Mouse (Mus musculus): ENCODE measurements around the gene Wbp11. TPM values are rescaled to one million over a fixed set of nuclear protein-coding genes. Genes with fewer than 3 reads are reported as not detected.

Wbp11 gene
- polyA plus RNA-seq, 1 experiment: 72.3 TPM

DNA sequence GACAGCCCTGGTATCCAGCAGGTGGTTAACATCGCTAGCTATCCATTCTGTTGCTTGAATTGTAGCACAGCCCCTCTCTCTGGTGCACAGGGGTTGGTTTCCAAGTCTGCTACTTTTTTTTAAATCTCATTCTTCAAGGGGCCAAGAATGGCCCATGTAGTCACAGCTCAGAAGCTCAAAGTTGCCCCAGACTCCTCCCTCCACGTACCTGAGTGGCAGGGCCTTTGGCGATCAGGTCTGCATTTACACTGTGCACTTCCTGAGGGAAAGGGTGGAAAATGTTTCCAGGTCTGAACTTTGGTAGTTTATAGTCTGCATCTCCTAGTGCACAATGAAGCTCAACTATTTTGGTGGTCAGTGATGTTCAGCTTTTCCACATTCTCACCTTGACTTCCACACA, 19.2 kb upstream of the Wbp11 start:
- no peak overlapping the region for H3K4me3 ChIP-seq (ENCODE audit: control insufficient read depth, insufficient read depth, low read length)
- 98% methylated on average over 3 of the region's 3 CpGs for WGBS
- H3K36me3 ChIP-seq (ENCODE audit: control insufficient read depth, insufficient read depth, low read length): no peaks in the 10 kb centered on the region
- H3K4me1 ChIP-seq (replicated peaks; ENCODE audit: control insufficient read depth, insufficient read depth, low read length): peaks cover 17% of the 10 kb centered on the region
- H3K27me3 ChIP-seq (ENCODE audit: control insufficient read depth, insufficient read depth, low read length): no peaks in the 10 kb centered on the region
- no peak overlapping the region for H3K27ac ChIP-seq (ENCODE audit: control insufficient read depth, insufficient read depth, low read length)
- DNase-seq: no peak
- TF ChIP-seq POLR2A (IDR thresholded peaks at IDR 0.05; ENCODE audit: control insufficient read depth, extremely low read depth, insufficient read depth, low read length, poor library complexity) (no peak), CTCF (IDR thresholded peaks at IDR 0.05; ENCODE audit: borderline replicate concordance, control insufficient read depth, extremely low read depth, insufficient read depth, low read length, poor library complexity) (no peak)

- no peaks in the 10 kb centered on the region for H3K27me3 ChIP-seq (ENCODE audit: control insufficient read depth, insufficient read depth, low read length)
- whole genome bisulfite sequencing: 93% methylated on average over 5 of the region's 5 CpGs
- no peak overlapping the region for H3K27ac ChIP-seq (ENCODE audit: control insufficient read depth, insufficient read depth, low read length)
- no peaks in the 10 kb centered on the region for H3K36me3 ChIP-seq (ENCODE audit: control insufficient read depth, insufficient read depth, low read length)
- no peak overlapping the region for H3K4me3 ChIP-seq (ENCODE audit: control insufficient read depth, insufficient read depth, low read length)
- peaks cover 11% of the 10 kb centered on the region for H3K4me1 ChIP-seq (replicated peaks; ENCODE audit: control insufficient read depth, insufficient read depth, low read length)
- no peak for TF ChIP-seq CTCF (IDR thresholded peaks at IDR 0.05; ENCODE audit: borderline replicate concordance, control insufficient read depth, extremely low read depth, insufficient read depth, low read length, poor library complexity)
- TF ChIP-seq POLR2A (IDR thresholded peaks at IDR 0.05; ENCODE audit: control insufficient read depth, extremely low read depth, insufficient read depth, low read length, poor library complexity): no peak
- DNase-seq: no peak
Measured at GRCm38 (mm10) chr6:136845706-136846480, 17.9 kb upstream of the Wbp11 start.

DNA sequence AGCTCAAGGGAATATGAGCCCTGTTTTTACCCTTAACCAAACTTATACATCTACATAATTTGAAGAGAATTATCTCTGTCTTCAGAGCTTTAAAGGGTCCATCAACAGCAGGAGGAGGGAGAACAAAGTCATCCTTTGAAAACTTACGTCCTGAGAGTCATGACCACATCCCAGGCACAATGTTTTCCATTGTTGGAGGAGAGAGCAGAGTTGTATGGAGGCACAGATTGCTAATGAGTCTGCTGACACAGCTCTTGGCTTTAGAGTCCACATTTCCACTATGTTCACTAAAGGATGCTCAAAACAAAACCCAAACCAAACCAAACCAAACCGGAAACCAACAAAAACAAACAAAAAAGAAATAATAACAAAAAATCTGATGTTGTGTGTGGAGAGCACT, 16.9 kb upstream of the Wbp11 start:
- no peak overlapping the region for H3K4me3 ChIP-seq (ENCODE audit: control insufficient read depth, insufficient read depth, low read length)
- no peaks in the 10 kb centered on the region for H3K27me3 ChIP-seq (ENCODE audit: control insufficient read depth, insufficient read depth, low read length)
- H3K27ac ChIP-seq (ENCODE audit: control insufficient read depth, insufficient read depth, low read length): no peak overlapping the region
- TF ChIP-seq CTCF (IDR thresholded peaks at IDR 0.05; ENCODE audit: borderline replicate concordance, control insufficient read depth, extremely low read depth, insufficient read depth, low read length, poor library complexity): no peak
- TF ChIP-seq POLR2A (IDR thresholded peaks at IDR 0.05; ENCODE audit: control insufficient read depth, extremely low read depth, insufficient read depth, low read length, poor library complexity): no peak
- H3K4me1 ChIP-seq (replicated peaks; ENCODE audit: control insufficient read depth, insufficient read depth, low read length): peaks cover 5% of the 10 kb centered on the region
- WGBS: 96% methylated on average over 2 of the region's 2 CpGs
- no peak for DNase-seq
- H3K36me3 ChIP-seq (ENCODE audit: control insufficient read depth, insufficient read depth, low read length): no peaks in the 10 kb centered on the region

GRCm38 (mm10) chr6:136837323-136837722, 9.3 kb upstream of the Wbp11 start:
- Histone ChIP-seq H3K36me3 (ENCODE audit: control insufficient read depth, insufficient read depth, low read length) (no peaks in the 10 kb centered on the region), H3K27ac (ENCODE audit: control insufficient read depth, insufficient read depth, low read length) (no peak overlapping the region), H3K4me3 (ENCODE audit: control insufficient read depth, insufficient read depth, low read length) (no peak overlapping the region), H3K4me1 (replicated peaks; ENCODE audit: control insufficient read depth, insufficient read depth, low read length) (0 out of 2 replicates have a peak, but pooled peaks cover 2% of the 10 kb centered on the region), H3K27me3 (ENCODE audit: control insufficient read depth, insufficient read depth, low read length) (no peaks in the 10 kb centered on the region)
- 93% methylated on average over 3 of the region's 3 CpGs for WGBS
- TF ChIP-seq CTCF (IDR thresholded peaks at IDR 0.05; ENCODE audit: borderline replicate concordance, control insufficient read depth, extremely low read depth, insufficient read depth, low read length, poor library complexity) (no peak), POLR2A (IDR thresholded peaks at IDR 0.05; ENCODE audit: control insufficient read depth, extremely low read depth, insufficient read depth, low read length, poor library complexity) (no peak)
- DNase-seq: no peak

- Histone ChIP-seq H3K27ac (ENCODE audit: control insufficient read depth, insufficient read depth, low read length) (no peak within 1 kb of the TSS), H3K4me1 (replicated peaks; ENCODE audit: control insufficient read depth, insufficient read depth, low read length) (peaks cover 15% of the 10 kb centered on the region), H3K36me3 (ENCODE audit: control insufficient read depth, insufficient read depth, low read length) (no peaks in the 10 kb centered on the region), H3K4me3 (ENCODE audit: control insufficient read depth, insufficient read depth, low read length) (no peak within 1 kb of the TSS), H3K27me3 (ENCODE audit: control insufficient read depth, insufficient read depth, low read length) (no peaks in the 10 kb centered on the region)
- no peak for DNase-seq
- WGBS: 90% methylated on average over 4 of the region's 4 CpGs
- no peak for TF ChIP-seq CTCF (IDR thresholded peaks at IDR 0.05; ENCODE audit: borderline replicate concordance, control insufficient read depth, extremely low read depth, insufficient read depth, low read length, poor library complexity)
- no peak for TF ChIP-seq POLR2A (IDR thresholded peaks at IDR 0.05; ENCODE audit: control insufficient read depth, extremely low read depth, insufficient read depth, low read length, poor library complexity)
Measured at GRCm38 (mm10) chr6:136835352-136835751, 7.3 kb upstream of the Wbp11 start, which contains the start of gene Smco3. Smco3 (minus strand) TSS chr6:136835452.

GRCm38 (mm10) chr6:136831712-136832111, 3.7 kb upstream of the Wbp11 start:
- peak overlapping the region; percentile 60 for H3K27ac ChIP-seq (ENCODE audit: control insufficient read depth, insufficient read depth, low read length)
- WGBS: 8% methylated on average over 5 of the region's 5 CpGs

More at GRCm38 (mm10) chr6:136831712-136832111, 3.7 kb upstream of the Wbp11 start:
- Histone ChIP-seq H3K36me3 (ENCODE audit: control insufficient read depth, insufficient read depth, low read length) (no peaks in the 10 kb centered on the region), H3K4me3 (ENCODE audit: control insufficient read depth, insufficient read depth, low read length) (no peak overlapping the region), H3K27me3 (ENCODE audit: control insufficient read depth, insufficient read depth, low read length) (no peaks in the 10 kb centered on the region), H3K4me1 (replicated peaks; ENCODE audit: control insufficient read depth, insufficient read depth, low read length) (peaks cover 15% of the 10 kb centered on the region)
- DNase-seq: peak; percentile 43
- TF ChIP-seq CTCF (IDR thresholded peaks at IDR 0.05; ENCODE audit: borderline replicate concordance, control insufficient read depth, extremely low read depth, insufficient read depth, low read length, poor library complexity): no peak
- TF ChIP-seq POLR2A (IDR thresholded peaks at IDR 0.05; ENCODE audit: control insufficient read depth, extremely low read depth, insufficient read depth, low read length, poor library complexity): no peak
